8 mouse cellular contexts compared by ENCODE assay signal in genomic region chr3:144561511-144562250, GRCm38 (mm10). TPM values are rescaled to one million over a fixed set of nuclear protein-coding genes. Genes with fewer than 3 reads are reported as not detected.
A peak's percentile ranks its signal among the peaks of the same experiment; 100 is the strongest.
DNase-seq lines count a peak whose midpoint lies in the region; TF ChIP-seq lines count a peak whose summit lies in the region.

No protein-coding gene starts in this region.

- 29% methylated on average over 22 of the region's 22 CpGs for WGBS in bone marrow, adult 2 months

- H3K4me1 ChIP-seq in bone marrow, adult 2 months (ENCODE audit: control insufficient read depth, insufficient read depth, low read length), result peaks cover 2% of the 10 kb centered on the region

- TF ChIP-seq CTCF in bone marrow, adult 2 months (IDR thresholded peaks at IDR 0.05; ENCODE audit: control insufficient read depth, insufficient read depth, low read length), result no peak

- peak; percentile 33 for DNase-seq in layer of hippocampus, adult 9-11 months
- DNase-seq in layer of hippocampus, adult 11-12 months (ENCODE audit: low spot score), result no peak
- DNase-seq in heart, postnatal 14 days, result peak; percentile 24 to 25
- DNase-seq in naive thymus-derived CD4-positive, alpha-beta T cell, adult 2 months (ENCODE audit: low read depth), result peak; percentile 64
- no peak for DNase-seq in left cerebral cortex, adult 18-20 months (ENCODE audit: low spot score in 2 of 2)
- no peak for DNase-seq in right cerebral cortex, postnatal 4 days
- no peak for DNase-seq in left cerebral cortex, postnatal 36 days (ENCODE audit: low spot score in 2 of 2)

- peak overlapping the region; percentile 36 for H3K4me3 ChIP-seq in bone marrow, adult 2 months (replicated peaks; ENCODE audit: control insufficient read depth, low read depth, low read length)

- intact Hi-C loops in heart, postnatal 14 days (cut with DNase I), result no loop called here
- intact Hi-C loops in left cerebral cortex, postnatal 36 days (cut with DNase I), result no loop called here

- TF ChIP-seq POLR2A in bone marrow, adult 2 months (IDR thresholded peaks at IDR 0.05; ENCODE audit: borderline replicate concordance, control insufficient read depth, low read depth, low read length), result no peak

- no peak overlapping the region for H3K27ac ChIP-seq in bone marrow, adult 2 months (ENCODE audit: control insufficient read depth, insufficient read depth, low read depth, low read length, poor library complexity)

RNA-seq across cellular contexts. Expression of gene Hs2st1, which starts 8.3 kb away (rescaled TPM):
- 3.0 and 5.2 TPM in 2 replicates for polyA plus RNA-seq in bone marrow, adult 2 months (2011; ENCODE audit: insufficient read depth, insufficient read length, low replicate concordance, missing spikeins)
- 10 to 100 TPM; 11.9 to 12.6 TPM for total RNA-seq in heart, postnatal 14 days (2021)
- total RNA-seq in left cerebral cortex, adult 18-20 months (2021), result 10 to 100 TPM; 50.8 to 51.1 TPM
- 10 to 100 TPM; 56.2 to 58.7 TPM for total RNA-seq in left cerebral cortex, postnatal 36 days (2021)

RNA-seq across cellular contexts. Expression of gene Selenof, which starts 8.4 kb away (rescaled TPM):
- 51.1 and 59.6 TPM in 2 replicates for polyA plus RNA-seq in bone marrow, adult 2 months (2011; ENCODE audit: insufficient read depth, insufficient read length, low replicate concordance, missing spikeins)
- 100 to 1,000 TPM; 169 to 176 TPM for total RNA-seq in heart, postnatal 14 days (2021)
- total RNA-seq in left cerebral cortex, adult 18-20 months (2021), result 100 to 1,000 TPM; 212 TPM
- total RNA-seq in left cerebral cortex, postnatal 36 days (2021), result 100 to 1,000 TPM; 205 to 224 TPM

Comparison
In these comparisons a context has a peak if more than half of its experiments do, and no peak if none do; other contexts are left out.
1. DNase-seq: peak in layer of hippocampus, adult 9-11 months (single experiment), heart, postnatal 14 days (2 of 2) and naive thymus-derived CD4-positive, alpha-beta T cell, adult 2 months (single experiment); none in layer of hippocampus, adult 11-12 months (single experiment), left cerebral cortex, adult 18-20 months (0 of 2), right cerebral cortex, postnatal 4 days (single experiment) and left cerebral cortex, postnatal 36 days (0 of 2).